Mouse (Mus musculus) embryonic facial prominence, embryonic 11.5 days (tissue): ENCODE measurements around the gene Mrps11. TPM values are rescaled to one million over a fixed set of nuclear protein-coding genes. Genes with fewer than 3 reads are reported as not detected.

Source experiments
- ATAC-seq: fragments of 200-750 bp; cut with Nextera tagmentation; replicated peaks from 2 replicates; pipeline ENCODE4 v1.8.0; 2017; ENCODE audit warnings: low read depth; ENCODE audit not compliant: insufficient number of reproducible peaks, low FRiP score, low TSS enrichment
- DNase-seq: peaks from one replicate; pipeline ENCODE4 v3.0.0-alpha.2; 2015; ENCODE audit warnings: low spot score
- H3K27ac ChIP-seq: fragments of 300-500 bp; sonication (generic); replicated peaks from 2 replicates; pipeline ENCODE4 v1.5.1; 2014; ENCODE audit warnings: mild to moderate bottlenecking, low read depth, low read length, control low read depth
- H3K27me3 ChIP-seq: fragments of 300-500 bp; sonication (generic); 2 replicates; pipeline ENCODE4 v1.6.1; 2014; ENCODE audit warnings: mild to moderate bottlenecking, low read length, moderate library complexity, mixed read lengths; ENCODE audit not compliant: control insufficient read depth, insufficient read depth
- H3K36me3 ChIP-seq: fragments of 300-500 bp; sonication (generic); replicated peaks from 2 replicates; pipeline ENCODE4 v1.6.1; 2014; ENCODE audit warnings: low read depth, mild to moderate bottlenecking, low read length, moderate library complexity, mixed read lengths; ENCODE audit not compliant: control insufficient read depth, insufficient read depth
- H3K4me1 ChIP-seq: fragments of 300-500 bp; sonication (generic); 2 replicates; pipeline ENCODE4 v1.6.1; 2014; ENCODE audit warnings: low read length, mixed read lengths; ENCODE audit not compliant: control insufficient read depth, insufficient read depth
- H3K4me2 ChIP-seq: fragments of 300-500 bp; sonication (generic); 2 replicates; pipeline ENCODE4 v1.6.1; 2014; ENCODE audit warnings: low read depth, mild to moderate bottlenecking, control low read depth, low read length, moderate library complexity
- H3K4me3 ChIP-seq: fragments of 300-500 bp; sonication (generic); 2 replicates; pipeline ENCODE4 v1.5.1; 2014; ENCODE audit warnings: low read depth, low read length, control low read depth
- H3K9ac ChIP-seq: fragments of 300-500 bp; sonication (generic); replicated peaks from 2 replicates; pipeline ENCODE4 v1.6.1; 2014; ENCODE audit warnings: mild to moderate bottlenecking, control low read depth, low read length
- H3K9me3 ChIP-seq: fragments of 300-500 bp; sonication (generic); replicated peaks from 2 replicates; pipeline ENCODE4 v1.6.1; 2016; ENCODE audit warnings: mild to moderate bottlenecking, low read length, inconsistent platforms, mixed read lengths; ENCODE audit not compliant: control insufficient read depth
- WGBS: fragments of 180-500 bp; shearing (Covaris S2); extraction: QIAGEN DNeasy Blood & Tissue Kit; methylation state at CpG from one replicate; pipeline ENCODE4 v1.1.7; 2014; 5-methylcytosine and 5-hydroxymethylcytosine counted together
- polyA plus RNA-seq: library from polyadenylated mRNA; unstranded; fragments of >200 nt; fragmentation: Nextera tagmentation; extraction: Ambion mirVana; gene quantifications from 2 replicates; pipeline ENCODE4 v1.2.1, GENCODE M21; 2014

The Mrps11 gene
- polyA plus RNA-seq, 1 experiment from 2014 or later = 85.7 TPM

- no peak overlapping the region for H3K9ac ChIP-seq
- 67% methylated on average over 8 of the region's 8 CpGs for WGBS
Observed at GRCm38 (mm10) chr7:78754458-78755000, 28.4 kb upstream of the Mrps11 start.

GRCm38 (mm10) chr7:78763801-78764200, 19.1 kb upstream of the Mrps11 start:
- Histone ChIP-seq H3K27ac (no peak overlapping the region), H3K4me1 (no peaks in the 10 kb centered on the region), H3K27me3 (no peaks in the 10 kb centered on the region), H3K9me3 (no peaks in the 10 kb centered on the region), H3K4me3 (no peak overlapping the region), H3K4me2 (no peak overlapping the region), H3K36me3 (no peaks in the 10 kb centered on the region), H3K9ac (no peak overlapping the region)
- 89% methylated on average over 3 of the region's 3 CpGs for WGBS
- ATAC-seq (no peak), DNase-seq (no peak)

More at GRCm38 (mm10) chr7:78754458-78755000, 28.4 kb upstream of the Mrps11 start:
- no peak overlapping the region for H3K27ac ChIP-seq
- no peak overlapping the region for H3K4me3 ChIP-seq
- H3K36me3 ChIP-seq = no peaks in the 10 kb centered on the region
- DNase-seq (no peak), ATAC-seq (no peak)
- H3K27me3 ChIP-seq = no peaks in the 10 kb centered on the region
- H3K4me2 ChIP-seq = no peak overlapping the region
- H3K9me3 ChIP-seq = no peaks in the 10 kb centered on the region
- no peaks in the 10 kb centered on the region for H3K4me1 ChIP-seq

- no peaks in the 10 kb centered on the region for H3K27me3 ChIP-seq
- no peaks in the 10 kb centered on the region for H3K4me1 ChIP-seq
- H3K27ac ChIP-seq = no peak overlapping the region
- no peaks in the 10 kb centered on the region for H3K36me3 ChIP-seq
- 81% methylated on average over 5 of the region's 5 CpGs for WGBS
- H3K9ac ChIP-seq = no peak overlapping the region
- no peak overlapping the region for H3K4me3 ChIP-seq
- ATAC-seq (no peak), DNase-seq (no peak)
- no peaks in the 10 kb centered on the region for H3K9me3 ChIP-seq
- no peak overlapping the region for H3K4me2 ChIP-seq
Observed at GRCm38 (mm10) chr7:78765215-78765631, 17.7 kb upstream of the Mrps11 start.

- no peaks in the 10 kb centered on the region for H3K4me1 ChIP-seq
- no peak overlapping the region for H3K9ac ChIP-seq
- no peak overlapping the region for H3K27ac ChIP-seq
- H3K27me3 ChIP-seq = no peaks in the 10 kb centered on the region
- ATAC-seq (peak; percentile 59; the same call in 1 of the 2 replicates), DNase-seq (peak; percentile 85)
- H3K9me3 ChIP-seq = no peaks in the 10 kb centered on the region
- 25% methylated on average over 18 of the region's 18 CpGs for whole genome bisulfite sequencing
- H3K36me3 ChIP-seq = no peaks in the 10 kb centered on the region
- no peak overlapping the region for H3K4me2 ChIP-seq
- H3K4me3 ChIP-seq = no peak overlapping the region
Observed at GRCm38 (mm10) chr7:78766019-78766683, 16.8 kb upstream of the Mrps11 start.

- no peaks in the 10 kb centered on the region for H3K27me3 ChIP-seq
- H3K9me3 ChIP-seq = no peaks in the 10 kb centered on the region
- no peak overlapping the region for H3K9ac ChIP-seq
- ATAC-seq (no peak), DNase-seq (no peak)
- WGBS = 90% methylated on average over 12 of the region's 12 CpGs
- no peak overlapping the region for H3K4me2 ChIP-seq
- H3K4me1 ChIP-seq = no peaks in the 10 kb centered on the region
- H3K36me3 ChIP-seq = no peaks in the 10 kb centered on the region
- H3K4me3 ChIP-seq = no peak overlapping the region
- H3K27ac ChIP-seq = no peak overlapping the region
Observed at GRCm38 (mm10) chr7:78767929-78768531, 14.9 kb upstream of the Mrps11 start.

- WGBS = 63% methylated on average over 7 of the region's 7 CpGs
- Histone ChIP-seq H3K4me3 (no peak overlapping the region), H3K9ac (no peak overlapping the region), H3K9me3 (no peaks in the 10 kb centered on the region), H3K27me3 (no peaks in the 10 kb centered on the region), H3K4me1 (no peaks in the 10 kb centered on the region), H3K36me3 (no peaks in the 10 kb centered on the region), H3K27ac (no peak overlapping the region), H3K4me2 (no peak overlapping the region)
- ATAC-seq (no peak), DNase-seq (no peak)
Observed at GRCm38 (mm10) chr7:78769075-78769652, 13.8 kb upstream of the Mrps11 start.

GRCm38 (mm10) chr7:78770936-78771335, 12.0 kb upstream of the Mrps11 start:
- H3K4me1 ChIP-seq = no peaks in the 10 kb centered on the region
- H3K27ac ChIP-seq = no peak overlapping the region
- 83% methylated on average over 5 of the region's 5 CpGs for WGBS
- H3K27me3 ChIP-seq = no peaks in the 10 kb centered on the region
- H3K9me3 ChIP-seq = no peaks in the 10 kb centered on the region
- H3K4me3 ChIP-seq = no peak overlapping the region
- no peaks in the 10 kb centered on the region for H3K36me3 ChIP-seq
- no peak overlapping the region for H3K4me2 ChIP-seq
- H3K9ac ChIP-seq = no peak overlapping the region
- no peak for DNase-seq
- ATAC-seq = no peak

GRCm38 (mm10) chr7:78778741-78779140, 4.2 kb upstream of the Mrps11 start:
- no peaks in the 10 kb centered on the region for H3K4me1 ChIP-seq
- H3K9me3 ChIP-seq = no peaks in the 10 kb centered on the region
- 95% methylated on average over 5 of the region's 5 CpGs for WGBS
- no peaks in the 10 kb centered on the region for H3K36me3 ChIP-seq
- DNase-seq (no peak), ATAC-seq (no peak)
- no peak overlapping the region for H3K9ac ChIP-seq
- H3K27ac ChIP-seq = no peak overlapping the region
- no peak overlapping the region for H3K4me2 ChIP-seq
- H3K27me3 ChIP-seq = no peaks in the 10 kb centered on the region
- H3K4me3 ChIP-seq = no peak overlapping the region
